Mouse (Mus musculus): ENCODE measurements around the gene Sez6. TPM values are rescaled to one million over a fixed set of nuclear protein-coding genes. Genes with fewer than 3 reads are reported as not detected.

The Sez6 gene
- polyA plus RNA-seq, 1 experiment from 2014 or later = not detected

DNA sequence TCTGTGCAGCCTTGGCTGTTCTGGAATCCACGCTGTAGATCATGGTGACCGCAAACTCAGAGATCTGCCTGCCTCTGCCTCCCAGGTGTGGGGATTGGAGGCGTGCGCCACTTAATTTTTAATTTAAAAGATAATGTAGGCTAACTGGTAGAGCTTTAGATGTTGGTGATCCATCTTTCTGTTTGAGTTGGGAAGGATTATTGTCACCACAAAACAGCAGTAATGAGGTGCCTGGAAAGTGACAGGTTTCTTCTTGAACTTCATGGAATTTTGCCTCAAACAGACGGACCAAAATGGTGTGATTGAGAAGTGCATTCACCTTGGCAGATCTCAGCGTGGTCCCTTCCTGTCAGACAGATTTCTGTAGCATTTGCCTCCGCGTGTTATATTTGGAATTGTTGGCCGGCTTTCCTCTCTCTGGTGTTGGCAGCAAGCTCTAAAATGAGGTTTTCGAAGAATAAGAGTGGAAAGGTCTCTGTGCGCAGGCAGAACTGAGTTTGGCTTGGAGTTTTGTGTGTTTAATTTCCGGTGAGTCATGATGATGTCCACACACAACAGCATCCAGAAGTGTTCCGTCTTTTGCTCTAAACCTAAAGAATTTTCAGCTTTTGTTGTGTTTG, 58.6 kb downstream of the Sez6 start:
- 96% methylated on average over 13 of the region's 13 CpGs for WGBS (ENCODE audit: missing documents)
- no peak overlapping the region for H3K27ac ChIP-seq
- H3K36me3 ChIP-seq (ENCODE audit: inconsistent target) = peaks cover 24% of the 10 kb centered on the region; the same call in 1 of the 2 replicates
- no peak overlapping the region for H3K4me3 ChIP-seq (ENCODE audit: inconsistent target)
- peaks cover 98% of the 10 kb centered on the region for H3K79me2 ChIP-seq (ENCODE audit: inconsistent target)

DNA sequence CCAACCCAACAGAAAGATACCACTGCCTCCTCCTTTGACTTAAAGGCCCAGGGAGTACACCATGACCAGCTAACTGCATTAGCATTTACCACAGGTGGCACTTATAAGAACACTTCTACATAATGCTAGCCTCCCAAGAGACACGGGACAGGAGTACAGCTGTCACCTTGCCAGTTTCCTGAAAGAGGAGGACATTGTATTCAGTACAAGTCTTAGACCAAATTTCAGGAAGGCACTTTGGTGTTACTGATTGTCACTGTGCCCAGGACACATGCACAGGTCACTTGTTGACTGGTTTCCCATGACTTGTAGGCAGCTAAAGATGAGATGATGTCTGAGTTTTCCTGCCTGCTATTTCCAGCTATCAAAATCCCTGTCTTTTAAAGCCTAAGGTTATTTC, 65.0 kb downstream of the Sez6 start:
- H3K36me3 ChIP-seq (ENCODE audit: inconsistent target) = 0 out of 2 replicates have a peak, but pooled peaks cover 6% of the 10 kb centered on the region

GRCm38 (mm10) chr11:78006446-78006845, 75.8 kb downstream of the Sez6 start:
- Histone ChIP-seq H3K27ac (no peak overlapping the region), H3K79me2 (ENCODE audit: inconsistent target) (peaks cover 93% of the 10 kb centered on the region), H3K36me3 (ENCODE audit: inconsistent target) (peaks cover 51% of the 10 kb centered on the region), H3K4me3 (ENCODE audit: inconsistent target) (no peak overlapping the region)
- WGBS (ENCODE audit: missing documents) = 96% methylated on average over 5 of the region's 5 CpGs

More for the DNA sequence above, 65.0 kb downstream of the Sez6 start:
- no peak overlapping the region for H3K4me3 ChIP-seq (ENCODE audit: inconsistent target)
- H3K79me2 ChIP-seq (ENCODE audit: inconsistent target) = peaks cover 100% of the 10 kb centered on the region
- 53% methylated on average over 1 of the region's 1 CpGs for WGBS (ENCODE audit: missing documents)
- no peak overlapping the region for H3K27ac ChIP-seq

DNA sequence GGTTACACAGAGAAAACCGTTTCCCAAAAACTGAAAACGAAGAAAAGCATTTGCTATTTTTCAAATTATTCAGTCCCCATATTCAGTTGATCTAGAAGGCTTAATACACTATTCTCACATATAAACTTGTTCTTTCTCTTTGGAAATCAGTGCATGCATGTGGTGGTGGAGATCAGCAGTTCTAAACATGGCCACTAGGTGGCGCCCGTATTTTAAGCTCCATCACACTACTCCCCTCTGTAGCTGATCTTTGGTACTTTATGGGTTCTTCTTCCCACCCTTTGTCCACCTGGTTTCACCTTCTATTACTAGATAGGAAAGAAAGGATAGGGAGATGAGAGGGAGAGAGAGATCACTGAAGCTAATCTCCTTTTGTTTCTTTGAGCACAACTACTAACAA, 89.1 kb downstream of the Sez6 start:
- Histone ChIP-seq H3K27ac (no peak overlapping the region), H3K79me2 (ENCODE audit: inconsistent target) (no peaks in the 10 kb centered on the region), H3K36me3 (ENCODE audit: inconsistent target) (peaks cover 84% of the 10 kb centered on the region), H3K4me3 (ENCODE audit: inconsistent target) (no peak overlapping the region)
- 29% methylated on average over 4 of the region's 4 CpGs for WGBS (ENCODE audit: missing documents)

GRCm38 (mm10) chr11:78023607-78024006, 93.0 kb downstream of the Sez6 start:
- 83% methylated on average over 8 of the region's 8 CpGs for WGBS (ENCODE audit: missing documents)
- Histone ChIP-seq H3K27ac (no peak overlapping the region), H3K79me2 (ENCODE audit: inconsistent target) (no peaks in the 10 kb centered on the region), H3K4me3 (ENCODE audit: inconsistent target) (no peak overlapping the region), H3K36me3 (ENCODE audit: inconsistent target) (peaks cover 75% of the 10 kb centered on the region)

Other genes starting within 250 kb of the Sez6 start
- gene Nufip2, start 244.6 kb upstream of the Sez6 start, polyA plus RNA-seq (2018) = 22.9 to 25.7 TPM (median 24.8 TPM) in 3 replicates
- gene Cryba1, start 205.5 kb upstream of the Sez6 start, polyA plus RNA-seq (2018) = not detected in 3 replicates
- gene Myo18a, start 167.6 kb upstream of the Sez6 start, polyA plus RNA-seq (2018) = 37.1 to 91.1 TPM (median 40.6 TPM) in 3 replicates
- not detected in 3 replicates for gene Gm10277, start 143.1 kb upstream of the Sez6 start, polyA plus RNA-seq (2018)
- gene Pipox, start 36.7 kb upstream of the Sez6 start, polyA plus RNA-seq (2018) = not detected in 3 replicates
- 22.0 to 26.4 TPM (median 26.0 TPM) in 3 replicates for gene Phf12, start 52.0 kb downstream of the Sez6 start, polyA plus RNA-seq (2018)
- gene Dhrs13, start 101.5 kb downstream of the Sez6 start, polyA plus RNA-seq (2018) = 0.70 to 7.4 TPM (median 1.6 TPM) in 3 replicates
- gene Flot2, start 107.1 kb downstream of the Sez6 start, polyA plus RNA-seq (2018) = 38.5 to 68.4 TPM (median 40.1 TPM) in 3 replicates
- 8.4 to 13.2 TPM (median 12.4 TPM) in 3 replicates for gene Eral1, start 149.6 kb downstream of the Sez6 start, polyA plus RNA-seq (2018)
- gene Fam222b, start 163.9 kb downstream of the Sez6 start, polyA plus RNA-seq (2018) = 10.7 to 14.6 TPM (median 14.0 TPM) in 3 replicates
- gene Traf4, start 234.8 kb downstream of the Sez6 start, polyA plus RNA-seq (2018) = 0.32 to 0.47 TPM (median 0.40 TPM) in 3 replicates
- 0.89 to 2.2 TPM (median 1.7 TPM) in 3 replicates for gene Nek8, start 245.9 kb downstream of the Sez6 start, polyA plus RNA-seq (2018)
- gene Tlcd1, start 245.9 kb downstream of the Sez6 start, polyA plus RNA-seq (2018) = 0.76 to 1.4 TPM (median 1.1 TPM) in 3 replicates